Mouse (Mus musculus): ENCODE results near the gene Prcd. TPM values are rescaled to one million over a fixed set of nuclear protein-coding genes. Genes with fewer than 3 reads are reported as not detected.
"Not testable (repeated sequence)": the region's sequence is repeated elsewhere in the genome, so short reads cannot be mapped to it uniquely, and the experiment has no call there.

Gene Prcd
- polyA plus RNA-seq, 1 experiment from 2014 or later = 0.63 TPM

GRCm38 (mm10) chr11:116675429-116675828 lies 22.1 kb downstream of the Prcd start:
- WGBS = 82% methylated on average over 6 of the region's 6 CpGs
- not testable (repeated sequence) for H3K4me2 ChIP-seq (replicated peaks); ATAC-seq (ENCODE audit: low FRiP score, low read depth); H3K4me3 ChIP-seq; H3K27ac ChIP-seq (replicated peaks); H3K27me3 ChIP-seq; H3K9me3 ChIP-seq; H3K9ac ChIP-seq (replicated peaks)
- peaks cover 27% of the 10 kb centered on the region for H3K4me1 ChIP-seq
- H3K36me3 ChIP-seq = peaks cover 61% of the 10 kb centered on the region

DNA sequence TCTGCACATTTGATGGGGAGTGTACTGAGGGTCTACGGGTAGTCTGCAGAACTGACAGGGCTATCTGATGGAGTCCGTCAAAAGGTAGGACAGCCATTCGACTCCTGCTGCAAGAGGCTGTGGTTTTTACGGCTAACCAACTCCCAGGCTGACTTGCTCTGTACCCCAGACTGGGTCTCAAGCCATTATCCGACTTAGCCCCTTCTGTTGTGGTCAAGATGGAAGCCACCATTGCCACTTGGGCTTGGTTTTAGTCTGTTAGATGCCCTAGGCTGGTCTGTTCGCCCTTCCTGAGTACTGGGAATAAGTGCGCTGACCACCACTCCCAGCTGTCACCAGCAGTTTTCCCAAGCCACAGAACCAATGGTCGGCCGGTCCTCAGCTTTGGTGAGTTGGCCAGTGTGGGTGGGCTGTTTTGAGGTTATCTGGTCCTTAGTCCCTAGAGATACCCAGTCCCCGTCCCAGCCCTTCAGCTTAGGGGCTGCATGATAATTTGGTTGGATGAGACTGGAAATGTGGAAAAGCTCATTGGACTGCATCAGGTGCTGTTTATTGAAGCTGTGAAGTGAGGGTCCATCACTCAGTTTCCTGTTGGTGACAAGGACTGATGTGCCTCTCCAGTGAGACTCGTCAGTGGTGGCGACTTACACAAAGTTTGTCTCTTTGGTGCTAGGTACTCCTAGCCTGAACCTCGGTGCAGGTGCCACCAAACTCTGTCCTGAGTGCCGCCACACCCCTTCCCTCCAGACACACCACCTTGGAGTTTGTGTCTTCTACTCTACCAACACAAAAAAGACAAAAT lies 23.0 kb downstream of the Prcd start:
- Histone ChIP-seq H3K27ac (replicated peaks) (no peak overlapping the region), H3K9ac (replicated peaks) (no peak overlapping the region), H3K4me2 (replicated peaks) (no peak overlapping the region), H3K4me3 (no peak overlapping the region), H3K36me3 (peaks cover 67% of the 10 kb centered on the region), H3K27me3 (no peaks in the 10 kb centered on the region), H3K4me1 (peaks cover 22% of the 10 kb centered on the region), H3K9me3 (no peaks in the 10 kb centered on the region)
- ATAC-seq (ENCODE audit: low FRiP score, low read depth) = no peak
- 93% methylated on average over 14 of the region's 14 CpGs for WGBS

DNA sequence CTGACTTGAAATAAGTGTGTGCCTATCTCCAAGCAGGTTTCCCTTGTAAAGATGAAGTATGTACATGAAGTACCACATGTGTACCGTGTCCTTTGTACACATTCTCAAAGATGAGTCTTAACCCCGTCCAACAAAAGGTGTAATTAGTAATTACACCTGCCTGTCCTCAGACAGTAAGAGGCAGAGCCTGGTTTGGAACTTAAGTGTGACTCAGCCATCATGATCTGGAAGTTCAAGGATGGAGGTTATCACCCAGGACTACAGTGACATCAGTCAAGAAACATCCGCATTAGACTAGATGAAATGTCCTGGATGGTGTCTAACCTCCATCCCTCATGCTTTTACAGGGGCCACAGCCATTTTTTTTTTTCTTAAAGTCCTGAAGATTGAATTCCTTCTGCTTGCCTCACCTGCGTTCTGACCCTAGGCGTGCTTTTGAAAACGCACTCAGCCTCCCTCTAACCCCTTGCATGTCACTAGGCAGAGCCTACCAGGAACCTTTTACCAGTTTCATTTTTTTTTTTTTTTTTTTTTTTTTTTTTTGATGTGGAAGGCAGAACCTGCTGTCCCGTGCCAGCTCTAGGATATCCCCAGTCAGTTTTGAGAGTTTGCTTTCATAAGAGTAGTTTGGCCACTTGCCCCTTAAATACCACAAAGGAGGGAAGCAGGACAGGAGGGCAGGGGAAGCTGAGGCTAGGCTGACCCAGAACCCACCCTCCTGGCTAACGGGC lies 24.5 kb downstream of the Prcd start:
- Histone ChIP-seq H3K27me3 (no peaks in the 10 kb centered on the region), H3K36me3 (peaks cover 78% of the 10 kb centered on the region), H3K9me3 (no peaks in the 10 kb centered on the region), H3K9ac (replicated peaks) (no peak overlapping the region), H3K4me3 (no peak overlapping the region), H3K27ac (replicated peaks) (no peak overlapping the region), H3K4me2 (replicated peaks) (no peak overlapping the region), H3K4me1 (peaks cover 14% of the 10 kb centered on the region)
- ATAC-seq (ENCODE audit: low FRiP score, low read depth) = no peak
- 88% methylated on average over 8 of the region's 8 CpGs for WGBS

DNA sequence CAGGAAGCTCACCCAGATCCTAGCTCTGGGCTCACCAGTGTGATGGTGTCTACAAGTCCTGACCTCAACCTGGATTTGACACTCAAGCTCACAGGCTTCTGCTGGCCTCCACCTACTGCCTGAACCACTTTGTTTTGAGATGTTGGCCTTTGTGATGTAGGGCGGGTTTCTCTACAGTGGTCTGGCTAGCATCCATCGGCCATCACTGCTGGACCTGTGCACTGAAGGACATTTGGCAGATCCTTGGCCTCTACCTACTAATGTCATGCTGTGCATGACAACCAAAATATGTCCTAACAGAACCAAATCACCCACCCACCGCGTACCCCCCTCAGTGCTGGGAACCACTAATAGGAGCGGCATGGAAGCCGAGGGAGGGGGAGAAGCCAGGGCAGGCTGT lies 25.8 kb downstream of the Prcd start:
- H3K4me2 ChIP-seq (replicated peaks) = no peak overlapping the region
- peaks cover 76% of the 10 kb centered on the region for H3K36me3 ChIP-seq
- WGBS = 97% methylated on average over 6 of the region's 6 CpGs
- H3K9me3 ChIP-seq = no peaks in the 10 kb centered on the region
- H3K27me3 ChIP-seq = no peaks in the 10 kb centered on the region
- ATAC-seq (ENCODE audit: low FRiP score, low read depth) = no peak
- H3K27ac ChIP-seq (replicated peaks) = no peak overlapping the region
- H3K4me3 ChIP-seq = no peak overlapping the region
- H3K4me1 ChIP-seq = peaks cover 4% of the 10 kb centered on the region; the same call in 1 of the 2 replicates
- no peak overlapping the region for H3K9ac ChIP-seq (replicated peaks)

DNA sequence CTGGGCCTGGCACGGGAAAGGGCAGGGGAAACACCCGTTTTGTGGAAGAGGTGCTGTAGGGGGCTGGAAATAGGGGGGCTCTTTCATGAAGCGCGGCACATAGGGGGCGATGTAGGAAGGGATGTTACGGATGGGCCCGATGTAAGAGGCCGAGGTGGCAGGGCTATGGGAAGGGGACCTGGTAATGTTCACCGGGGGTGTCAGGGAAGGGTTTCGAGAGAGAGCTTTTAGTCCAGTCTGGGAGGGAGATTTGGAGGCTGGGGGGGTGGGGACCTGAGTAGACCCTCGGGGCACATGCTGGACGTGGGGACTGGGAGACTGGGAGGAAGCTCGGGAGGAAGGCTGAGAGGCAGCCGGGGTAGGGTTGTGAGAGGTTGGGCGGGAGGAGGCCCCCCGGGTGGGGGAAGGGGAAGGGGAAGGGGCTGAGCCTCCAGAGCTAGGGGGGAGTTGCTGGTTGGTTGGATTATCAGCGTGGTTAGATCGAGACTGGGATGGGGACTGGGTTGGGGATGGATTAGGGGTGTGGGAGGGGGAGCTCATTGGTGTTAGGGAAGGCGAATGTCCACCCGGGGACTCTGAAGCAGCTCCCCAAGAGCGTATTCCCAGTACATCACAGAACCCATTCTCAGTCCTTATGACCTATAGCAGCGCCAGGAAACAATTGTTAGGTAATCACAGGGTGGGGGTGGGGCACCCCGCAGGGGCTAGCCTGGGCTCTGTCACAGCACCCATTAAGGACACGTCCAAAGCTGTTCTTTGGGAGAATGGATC lies 27.2 kb downstream of the Prcd start:
- Histone ChIP-seq H3K9me3 (no peaks in the 10 kb centered on the region), H3K27ac (replicated peaks) (no peak overlapping the region), H3K27me3 (no peaks in the 10 kb centered on the region), H3K4me1 (no peaks in the 10 kb centered on the region), H3K36me3 (peaks cover 74% of the 10 kb centered on the region), H3K4me2 (replicated peaks) (no peak overlapping the region), H3K9ac (replicated peaks) (no peak overlapping the region), H3K4me3 (no peak overlapping the region)
- ATAC-seq (ENCODE audit: low FRiP score, low read depth) = no peak
- 73% methylated on average over 24 of the region's 24 CpGs for WGBS

DNA sequence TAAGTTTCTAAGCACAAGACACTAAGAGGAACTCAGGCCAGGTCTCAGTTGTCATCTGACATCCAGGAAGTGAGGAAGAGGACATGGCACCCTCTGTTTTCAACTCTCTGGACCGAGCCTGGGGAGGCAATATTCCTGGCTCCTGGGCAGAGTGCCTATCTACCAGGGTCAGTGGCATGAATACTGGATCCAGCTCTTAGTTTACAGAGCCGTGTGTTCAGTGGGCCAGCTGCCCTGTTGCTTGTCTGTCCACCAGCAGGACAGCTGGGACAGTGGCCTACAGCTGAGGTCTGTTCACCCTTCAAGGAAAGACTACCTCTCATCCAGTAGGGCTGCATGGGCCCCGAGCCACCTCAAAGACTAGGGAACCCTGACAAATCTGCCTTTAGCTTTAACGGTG lies 27.8 kb downstream of the Prcd start:
- Histone ChIP-seq H3K4me2 (replicated peaks) (no peak overlapping the region), H3K4me3 (no peak overlapping the region), H3K27me3 (no peaks in the 10 kb centered on the region), H3K9me3 (no peaks in the 10 kb centered on the region), H3K27ac (replicated peaks) (no peak overlapping the region), H3K9ac (replicated peaks) (no peak overlapping the region), H3K36me3 (peaks cover 71% of the 10 kb centered on the region), H3K4me1 (no peaks in the 10 kb centered on the region)
- WGBS = 87% methylated on average over 4 of the region's 4 CpGs
- ATAC-seq (ENCODE audit: low FRiP score, low read depth) = no peak

DNA sequence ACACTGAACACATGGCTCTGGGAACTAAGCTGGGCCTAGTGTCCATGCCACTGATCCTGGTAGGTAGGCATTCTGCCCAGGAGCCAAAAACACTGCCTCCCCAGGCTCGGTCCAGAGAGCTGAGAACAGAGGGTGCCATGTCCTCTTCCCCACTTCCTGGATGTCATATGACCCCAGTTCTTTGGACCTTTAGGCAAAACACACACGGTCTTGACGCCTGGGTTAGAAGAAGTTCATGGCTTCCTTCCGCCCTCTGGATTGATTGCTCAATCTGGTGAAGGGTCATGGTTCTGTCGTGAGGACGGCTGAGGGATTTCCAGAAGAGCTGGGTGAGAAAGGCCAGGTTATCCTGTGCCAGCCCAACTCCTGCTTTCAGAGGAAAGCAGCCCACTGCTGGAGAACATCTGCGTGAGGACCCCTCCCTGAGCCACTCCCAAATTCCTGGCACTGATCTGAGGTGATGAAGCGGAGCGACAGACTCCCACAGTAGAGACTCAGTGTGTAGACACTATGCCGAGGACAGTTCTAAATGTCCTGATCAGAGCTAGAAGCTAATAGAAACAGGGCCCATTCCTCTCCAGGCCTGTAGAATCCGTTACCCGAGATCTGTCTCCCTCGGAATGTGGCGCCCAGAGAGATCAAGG lies 29.3 kb downstream of the Prcd start:
- WGBS = 83% methylated on average over 14 of the region's 14 CpGs
- Histone ChIP-seq H3K4me1 (no peaks in the 10 kb centered on the region), H3K9ac (replicated peaks) (no peak overlapping the region), H3K36me3 (peaks cover 56% of the 10 kb centered on the region), H3K4me2 (replicated peaks) (no peak overlapping the region), H3K9me3 (no peaks in the 10 kb centered on the region), H3K4me3 (no peak overlapping the region), H3K27me3 (no peaks in the 10 kb centered on the region), H3K27ac (replicated peaks) (no peak overlapping the region)
- no peak for ATAC-seq (ENCODE audit: low FRiP score, low read depth)

DNA sequence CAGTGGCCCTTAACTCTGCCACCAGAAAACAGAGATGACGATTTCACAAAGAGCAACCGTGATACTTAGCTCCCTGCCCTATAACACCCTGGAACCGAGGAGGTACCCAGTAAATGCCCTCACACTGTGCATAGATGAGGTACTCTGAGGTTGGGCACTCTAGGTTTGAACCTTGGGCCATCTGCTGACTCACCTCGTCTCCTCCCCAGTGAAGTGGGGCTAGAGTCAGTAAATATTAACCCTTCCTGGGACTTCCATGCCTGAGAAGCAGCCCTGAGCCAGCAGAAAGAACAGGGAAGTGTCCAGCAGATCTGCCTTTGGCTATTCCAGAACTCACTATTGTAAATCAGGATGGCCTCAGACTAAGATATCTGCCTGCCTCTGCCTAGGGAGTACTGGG lies 30.4 kb downstream of the Prcd start:
- H3K27me3 ChIP-seq = no peaks in the 10 kb centered on the region
- H3K9ac ChIP-seq (replicated peaks) = no peak overlapping the region
- WGBS = 88% methylated on average over 4 of the region's 4 CpGs
- no peaks in the 10 kb centered on the region for H3K4me1 ChIP-seq
- peaks cover 46% of the 10 kb centered on the region for H3K36me3 ChIP-seq
- H3K4me3 ChIP-seq = no peak overlapping the region
- ATAC-seq (ENCODE audit: low FRiP score, low read depth) = no peak
- no peak overlapping the region for H3K4me2 ChIP-seq (replicated peaks)
- H3K27ac ChIP-seq (replicated peaks) = no peak overlapping the region
- H3K9me3 ChIP-seq = no peaks in the 10 kb centered on the region

- Histone ChIP-seq H3K36me3 (peaks cover 40% of the 10 kb centered on the region), H3K4me1 (no peaks in the 10 kb centered on the region), H3K9ac (replicated peaks) (no peak overlapping the region), H3K4me3 (no peak overlapping the region), H3K27ac (replicated peaks) (no peak overlapping the region), H3K27me3 (no peaks in the 10 kb centered on the region), H3K4me2 (replicated peaks) (no peak overlapping the region), H3K9me3 (no peaks in the 10 kb centered on the region)
- ATAC-seq (ENCODE audit: low FRiP score, low read depth) = no peak
- WGBS = 71% methylated on average over 9 of the region's 9 CpGs
These were observed 32.4 kb downstream of the Prcd start for GRCm38 (mm10) chr11:116685729-116686128.

DNA sequence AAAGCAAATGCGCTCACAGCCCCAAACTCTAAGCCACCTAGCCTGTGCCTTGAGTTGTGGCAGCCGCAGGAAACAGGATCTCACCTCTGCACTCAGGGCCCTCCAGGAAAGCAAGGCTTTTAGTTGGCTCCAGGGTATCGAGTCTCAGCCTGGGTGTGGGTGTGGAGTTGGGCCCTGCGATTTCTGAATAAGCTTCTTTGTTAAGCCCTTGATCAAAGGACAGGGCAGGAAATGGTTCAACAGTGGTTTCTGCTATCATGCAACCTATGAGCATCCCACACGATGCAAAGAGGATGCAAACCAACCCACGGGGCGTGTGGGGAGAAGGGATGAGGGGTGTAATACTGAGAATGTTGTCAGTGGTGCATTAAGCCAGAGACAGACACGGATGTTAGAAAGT lies 34.6 kb downstream of the Prcd start:
- no peak overlapping the region for H3K9ac ChIP-seq (replicated peaks)
- 80% methylated on average over 8 of the region's 8 CpGs for WGBS
- H3K9me3 ChIP-seq = no peaks in the 10 kb centered on the region
- no peak overlapping the region for H3K4me2 ChIP-seq (replicated peaks)
- no peaks in the 10 kb centered on the region for H3K4me1 ChIP-seq
- H3K36me3 ChIP-seq = peaks cover 22% of the 10 kb centered on the region
- H3K27ac ChIP-seq (replicated peaks) = no peak overlapping the region
- no peak for ATAC-seq (ENCODE audit: low FRiP score, low read depth)
- no peak overlapping the region for H3K4me3 ChIP-seq
- H3K27me3 ChIP-seq = peaks cover 5% of the 10 kb centered on the region

DNA sequence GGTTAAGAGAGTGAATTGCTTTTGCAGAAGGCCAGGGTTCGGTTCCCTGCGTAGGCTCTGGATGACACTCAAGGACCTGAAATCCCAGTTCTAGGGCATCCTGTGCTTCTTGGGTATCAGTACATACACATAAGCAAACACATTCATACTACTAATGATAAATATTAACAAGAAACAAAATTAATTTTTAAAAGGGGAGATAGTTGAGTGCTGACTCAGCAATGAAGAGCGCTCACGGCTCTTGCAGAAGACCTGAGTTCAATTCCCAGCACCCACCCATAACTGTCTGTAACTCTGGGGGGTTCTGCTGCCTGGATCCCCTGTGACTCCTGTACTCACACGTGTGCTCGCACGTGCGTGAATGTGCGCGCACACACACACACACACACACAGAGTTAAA lies 36.3 kb downstream of the Prcd start:
- no peak for ATAC-seq (ENCODE audit: low FRiP score, low read depth)
- H3K27ac ChIP-seq (replicated peaks) = no peak overlapping the region
- no peaks in the 10 kb centered on the region for H3K9me3 ChIP-seq
- WGBS = 92% methylated on average over 10 of the region's 10 CpGs
- H3K27me3 ChIP-seq = peaks cover 19% of the 10 kb centered on the region
- peaks cover 10% of the 10 kb centered on the region; the same call in 1 of the 2 replicates for H3K36me3 ChIP-seq
- peaks cover 6% of the 10 kb centered on the region for H3K4me1 ChIP-seq
- no peak overlapping the region for H3K4me2 ChIP-seq (replicated peaks)
- H3K4me3 ChIP-seq = no peak overlapping the region
- no peak overlapping the region for H3K9ac ChIP-seq (replicated peaks)

All from midbrain, embryonic 12.5 days (tissue).